Mouse (Mus musculus) kidney, embryonic 14.5 days (tissue): ENCODE results near the gene Jagn1. TPM values are rescaled to one million over a fixed set of nuclear protein-coding genes. Genes with fewer than 3 reads are reported as not detected.
A peak's percentile ranks its signal among the peaks of the same experiment; 100 is the strongest.

Source experiments
- ATAC-seq: fragments of 200-750 bp; cut with Nextera tagmentation; 2 replicates; pipeline ENCODE4 v1.8.0; 2017; ENCODE audit warnings: moderate number of reproducible peaks, mild to moderate bottlenecking, moderate TSS enrichment, moderate library complexity; ENCODE audit not compliant: low FRiP score, low TSS enrichment
- H3K27ac ChIP-seq: fragments of 300-500 bp; sonication (generic); 2 replicates; pipeline ENCODE4 v1.5.1; 2014; ENCODE audit warnings: low read depth, mild to moderate bottlenecking, low read length, moderate library complexity, mixed read lengths
- H3K27me3 ChIP-seq: fragments of 300-500 bp; sonication (generic); 2 replicates; pipeline ENCODE4 v1.6.1; 2014; ENCODE audit warnings: mild to moderate bottlenecking, low read length; ENCODE audit not compliant: control insufficient read depth, insufficient read depth
- H3K36me3 ChIP-seq: fragments of 300-500 bp; sonication (generic); 2 replicates; pipeline ENCODE4 v1.6.1; 2014; ENCODE audit warnings: low read length, mixed read lengths; ENCODE audit not compliant: control insufficient read depth, insufficient read depth
- H3K4me1 ChIP-seq: fragments of 300-500 bp; sonication (generic); 2 replicates; pipeline ENCODE4 v1.6.1; 2014; ENCODE audit warnings: low read length, mixed read lengths; ENCODE audit not compliant: control insufficient read depth, insufficient read depth
- H3K4me2 ChIP-seq: fragments of 300-500 bp; sonication (generic); replicated peaks from 2 replicates; pipeline ENCODE4 v1.6.1; 2014; ENCODE audit warnings: low read depth, mild to moderate bottlenecking, low read length
- H3K4me3 ChIP-seq: fragments of 300-500 bp; sonication (generic); 2 replicates; pipeline ENCODE4 v1.5.1; 2014; ENCODE audit warnings: mild to moderate bottlenecking, low read length
- H3K9ac ChIP-seq: fragments of 300-500 bp; sonication (generic); 2 replicates; pipeline ENCODE4 v1.6.1; 2014; ENCODE audit warnings: low read depth, mild to moderate bottlenecking, low read length, moderate library complexity
- H3K9me3 ChIP-seq: fragments of 300-500 bp; sonication (generic); 2 replicates; pipeline ENCODE4 v1.6.1; 2016; ENCODE audit warnings: low read length; ENCODE audit not compliant: control insufficient read depth
- WGBS: fragments of 180-500 bp; shearing (Covaris S2); extraction: QIAGEN DNeasy Blood & Tissue Kit; methylation state at CpG from one replicate; pipeline ENCODE4 v1.1.7; 2014; 5-methylcytosine and 5-hydroxymethylcytosine counted together
- polyA plus RNA-seq: library from polyadenylated mRNA; unstranded; fragments of >200 nt; fragmentation: Nextera tagmentation; extraction: Ambion mirVana; gene quantifications from 2 replicates; pipeline ENCODE4 v1.2.1, GENCODE M21; 2014

The Jagn1 gene
- polyA plus RNA-seq, 1 experiment from 2014 or later, result 95.9 TPM

GRCm38 (mm10) chr6:113473715-113474114 is 31.3 kb downstream of the Jagn1 start:
- H3K36me3 ChIP-seq, result no peaks in the 10 kb centered on the region
- 87% methylated on average over 6 of the region's 6 CpGs for WGBS
- H3K27ac ChIP-seq, result no peak overlapping the region
- no peaks in the 10 kb centered on the region for H3K9me3 ChIP-seq
- no peak overlapping the region for H3K9ac ChIP-seq
- H3K27me3 ChIP-seq, result peaks cover 8% of the 10 kb centered on the region; the same call in 1 of the 2 replicates
- no peak overlapping the region for H3K4me2 ChIP-seq
- H3K4me3 ChIP-seq, result no peak overlapping the region
- H3K4me1 ChIP-seq, result peaks cover 19% of the 10 kb centered on the region; the same call in 1 of the 2 replicates
- ATAC-seq, result no peak

GRCm38 (mm10) chr6:113477353-113477752 is 35.0 kb downstream of the Jagn1 start:
- no peaks in the 10 kb centered on the region for H3K36me3 ChIP-seq
- no peak overlapping the region for H3K4me3 ChIP-seq
- no peak overlapping the region for H3K27ac ChIP-seq
- H3K9ac ChIP-seq, result no peak overlapping the region
- WGBS, result 32% methylated on average over 7 of the region's 7 CpGs
- no peaks in the 10 kb centered on the region for H3K9me3 ChIP-seq
- peaks cover 9% of the 10 kb centered on the region; the same call in 1 of the 2 replicates for H3K27me3 ChIP-seq
- H3K4me2 ChIP-seq, result no peak overlapping the region
- no peak for ATAC-seq
- H3K4me1 ChIP-seq, result no peaks in the 10 kb centered on the region; the same call in 1 of the 2 replicates

- Histone ChIP-seq H3K9me3 (no peaks in the 10 kb centered on the region), H3K27me3 (peaks cover 11% of the 10 kb centered on the region; the same call in 1 of the 2 replicates), H3K4me2 (no peak overlapping the region), H3K4me3 (no peak overlapping the region), H3K36me3 (no peaks in the 10 kb centered on the region), H3K4me1 (no peaks in the 10 kb centered on the region; the same call in 1 of the 2 replicates), H3K27ac (no peak overlapping the region), H3K9ac (no peak overlapping the region)
- ATAC-seq, result no peak
- 82% methylated on average over 10 of the region's 10 CpGs for WGBS
These were observed 36.5 kb downstream of the Jagn1 start for GRCm38 (mm10) chr6:113478906-113479305.

GRCm38 (mm10) chr6:113480555-113481373 is 38.4 kb downstream of the Jagn1 start:
- Histone ChIP-seq H3K9ac (no peak overlapping the region), H3K36me3 (no peaks in the 10 kb centered on the region), H3K9me3 (no peaks in the 10 kb centered on the region), H3K4me1 (no peaks in the 10 kb centered on the region; the same call in 1 of the 2 replicates), H3K27me3 (peaks cover 11% of the 10 kb centered on the region; the same call in 1 of the 2 replicates), H3K4me3 (no peak overlapping the region), H3K4me2 (no peak overlapping the region), H3K27ac (no peak overlapping the region)
- 59% methylated on average over 18 of the region's 18 CpGs for WGBS
- no peak for ATAC-seq

GRCm38 (mm10) chr6:113482477-113483099 is 40.2 kb downstream of the Jagn1 start:
- Histone ChIP-seq H3K4me3 (peak overlapping the region; percentile 51), H3K27me3 (peaks cover 11% of the 10 kb centered on the region; the same call in 1 of the 2 replicates), H3K36me3 (no peaks in the 10 kb centered on the region), H3K4me1 (peaks cover 4% of the 10 kb centered on the region; the same call in 1 of the 2 replicates), H3K9ac (peak overlapping the region; percentile 51), H3K4me2 (peak overlapping the region; percentile 69), H3K9me3 (no peaks in the 10 kb centered on the region), H3K27ac (peak overlapping the region; percentile 82)
- peak; percentile 53; the same call in 1 of the 2 replicates for ATAC-seq
- WGBS, result 1% methylated on average over 63 of the region's 65 CpGs

- Histone ChIP-seq H3K36me3 (no peaks in the 10 kb centered on the region), H3K27me3 (peaks cover 11% of the 10 kb centered on the region; the same call in 1 of the 2 replicates), H3K27ac (peak within 1 kb of the TSS; percentile 82), H3K9me3 (no peaks in the 10 kb centered on the region), H3K4me3 (peak within 1 kb of the TSS; percentile 51), H3K4me1 (peaks cover 4% of the 10 kb centered on the region; the same call in 1 of the 2 replicates), H3K4me2 (peak within 1 kb of the TSS; percentile 69), H3K9ac (peak within 1 kb of the TSS; percentile 67)
- peak; percentile 95 for ATAC-seq
- under 1% methylated on average over 26 of the region's 26 CpGs for WGBS
These were observed 40.8 kb downstream of the Jagn1 start, which contains the start of gene Creld1 for GRCm38 (mm10) chr6:113483100-113483615. Creld1 (plus strand) TSS chr6:113483297.

- H3K4me2 ChIP-seq, result peak overlapping the region; percentile 69
- peak overlapping the region; percentile 67 for H3K9ac ChIP-seq
- peaks cover 11% of the 10 kb centered on the region; the same call in 1 of the 2 replicates for H3K27me3 ChIP-seq
- peaks cover 4% of the 10 kb centered on the region; the same call in 1 of the 2 replicates for H3K4me1 ChIP-seq
- 6% methylated on average over 10 of the region's 10 CpGs for WGBS
- no peaks in the 10 kb centered on the region for H3K36me3 ChIP-seq
- no peaks in the 10 kb centered on the region for H3K9me3 ChIP-seq
- peak overlapping the region; percentile 82 for H3K27ac ChIP-seq
- peak overlapping the region; percentile 51 for H3K4me3 ChIP-seq
- peak; percentile 56 for ATAC-seq
These were observed 41.4 kb downstream of the Jagn1 start for GRCm38 (mm10) chr6:113483729-113484128.

GRCm38 (mm10) chr6:113487125-113487576 is 44.8 kb downstream of the Jagn1 start:
- Histone ChIP-seq H3K9me3 (no peaks in the 10 kb centered on the region), H3K36me3 (peaks cover 10% of the 10 kb centered on the region), H3K9ac (no peak overlapping the region), H3K4me3 (no peak overlapping the region), H3K27ac (no peak overlapping the region), H3K27me3 (peaks cover 4% of the 10 kb centered on the region; the same call in 1 of the 2 replicates), H3K4me2 (no peak overlapping the region), H3K4me1 (peaks cover 4% of the 10 kb centered on the region; the same call in 1 of the 2 replicates)
- ATAC-seq, result no peak
- WGBS, result 51% methylated on average over 7 of the region's 7 CpGs
